Mouse (Mus musculus) retina, postnatal 7 days (tissue): Measurements from ENCODE around the gene Il10rb.
A peak's percentile ranks its signal among the peaks of the same experiment; 100 is the strongest.

Experiments
- DNase-seq: peaks from one replicate; pipeline ENCODE4 v3.0.0-alpha.2; 2012; ENCODE audit warnings: low read depth, low spot score

Gene Il10rb

DNA sequence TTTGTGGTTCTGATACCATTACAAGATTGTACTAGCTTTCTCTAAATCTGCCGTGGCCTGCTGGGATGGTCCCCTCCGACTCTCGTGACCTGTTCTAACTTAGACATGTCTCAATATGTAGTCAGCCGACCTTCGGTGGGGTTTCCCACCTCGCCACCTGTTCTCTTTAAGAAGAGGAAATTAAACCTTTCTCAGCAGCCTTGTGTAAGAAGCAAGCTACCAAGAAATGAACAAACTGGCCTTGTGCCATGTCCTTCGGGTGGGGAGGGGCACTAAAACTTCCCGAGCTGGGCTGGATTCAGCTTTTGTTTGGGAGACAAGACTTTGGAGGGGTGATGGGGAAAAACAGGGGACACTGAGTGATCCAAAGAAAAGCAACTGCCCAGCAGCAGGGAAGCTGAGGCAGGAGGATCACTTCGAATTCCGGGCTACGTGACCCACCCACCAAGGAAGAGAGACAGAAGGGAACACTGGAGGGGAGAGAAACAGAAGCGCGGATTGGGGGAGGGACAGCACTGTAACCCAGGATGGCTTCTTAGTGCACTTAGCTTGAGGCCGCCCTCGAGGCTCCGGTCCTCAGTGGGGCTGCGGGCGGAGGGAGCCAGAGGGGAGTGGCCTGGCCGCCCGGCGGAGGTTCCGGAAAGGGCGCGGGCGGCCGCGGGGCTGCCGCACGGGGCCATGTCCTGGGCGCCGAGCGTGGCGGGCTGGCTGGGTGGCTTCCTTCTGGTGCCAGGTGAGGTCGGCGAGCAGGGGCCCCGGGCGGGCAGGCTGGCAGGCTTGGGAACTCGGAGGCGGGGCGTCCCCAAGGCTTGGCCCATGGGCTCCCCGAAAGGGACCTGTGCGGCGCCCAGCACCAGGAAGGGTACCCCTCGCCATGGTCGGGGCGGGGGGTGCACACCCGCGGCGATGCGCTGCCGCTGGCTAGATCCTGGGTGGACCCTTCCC is at the start of gene Il10rb:
Gene Il10rb, plus strand, starts transcription at position 525 of the 945 bp plus-strand sequence.
- no peak for DNase-seq

GRCm38 (mm10) chr16:91356760-91357525 is 49.0 kb upstream of the Il10rb start:
- DNase-seq: no peak

DNA sequence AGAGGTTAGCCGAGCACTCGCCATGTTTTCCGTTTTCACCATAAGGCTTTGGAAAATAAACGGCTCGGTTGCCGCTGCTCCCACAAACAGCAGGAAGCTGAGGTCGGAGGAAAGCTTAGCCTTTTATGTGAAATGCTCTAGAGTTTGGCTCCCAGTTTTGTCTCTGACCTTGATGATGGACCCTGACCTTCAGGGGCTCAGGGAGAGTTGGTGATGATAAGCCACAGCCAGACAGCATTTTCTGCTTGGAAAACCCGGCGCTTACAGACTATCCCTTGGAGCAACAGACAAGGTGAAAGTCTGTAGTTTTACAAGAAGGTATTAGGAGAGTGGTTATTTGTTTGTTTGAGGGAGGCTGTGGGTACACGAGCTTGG is 48.5 kb upstream of the Il10rb start:
- DNase-seq: no peak

DNA sequence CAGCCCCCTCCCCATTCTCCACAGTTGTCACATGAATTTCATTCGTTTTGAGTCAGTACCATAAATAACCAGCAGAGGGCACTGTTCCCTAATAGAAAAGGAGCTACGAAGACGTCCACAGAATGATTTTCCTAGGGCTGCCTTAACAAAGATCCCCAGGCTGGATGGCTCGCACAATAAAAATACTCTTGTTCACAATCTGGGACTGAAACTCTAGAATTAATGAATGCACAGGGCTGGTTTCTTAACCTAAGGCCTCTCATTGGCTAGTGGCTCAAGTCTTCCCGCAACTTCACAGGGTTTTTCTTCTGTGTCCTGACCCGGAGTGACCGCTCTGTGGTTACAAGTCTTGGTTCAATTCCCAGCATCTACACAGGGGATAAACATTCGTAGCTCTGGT is 47.4 kb upstream of the Il10rb start:
- peak; percentile 76 for DNase-seq

DNA sequence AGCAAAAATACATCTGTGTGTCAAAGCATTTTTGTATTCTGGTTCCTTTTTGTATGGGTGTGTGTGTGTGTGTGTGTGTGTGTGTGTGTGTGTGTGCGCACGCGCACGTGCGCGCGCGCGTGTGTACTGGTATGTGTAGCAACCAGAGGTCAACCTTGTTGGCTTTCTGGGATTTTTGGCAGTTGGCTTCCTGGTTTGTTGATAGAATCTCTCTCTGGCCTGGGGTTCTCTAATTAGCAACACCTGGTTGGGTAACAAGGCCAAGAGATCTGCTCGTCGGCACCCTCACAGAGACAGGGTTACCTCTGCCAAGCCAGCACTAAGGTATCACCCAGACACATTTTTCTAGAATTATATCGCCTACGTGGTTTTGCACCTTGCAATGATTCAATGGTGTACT is 46.4 kb upstream of the Il10rb start:
- DNase-seq: no peak

GRCm38 (mm10) chr16:91360162-91360561 is 45.8 kb upstream of the Il10rb start:
- no peak for DNase-seq

GRCm38 (mm10) chr16:91362006-91362405 is 44.0 kb upstream of the Il10rb start:
- DNase-seq: no peak

- DNase-seq: no peak
Measured at GRCm38 (mm10) chr16:91362616-91363272, 43.2 kb upstream of the Il10rb start.

- no peak for DNase-seq
Measured at GRCm38 (mm10) chr16:91363483-91363882, 42.5 kb upstream of the Il10rb start.

- DNase-seq: no peak
Measured at GRCm38 (mm10) chr16:91366567-91366966, 39.4 kb upstream of the Il10rb start.

GRCm38 (mm10) chr16:91367066-91367465 is 38.9 kb upstream of the Il10rb start:
- no peak for DNase-seq

- peak; percentile 59 for DNase-seq
Measured at GRCm38 (mm10) chr16:91372577-91373472, 33.1 kb upstream of the Il10rb start, which contains the start of gene Ifnar2. TSS of gene Ifnar2 (plus strand) at chr16:91372783.

GRCm38 (mm10) chr16:91373473-91374252 is 32.3 kb upstream of the Il10rb start:
- DNase-seq: no peak

- DNase-seq: no peak
Measured at GRCm38 (mm10) chr16:91374253-91374634, 31.7 kb upstream of the Il10rb start.

DNA sequence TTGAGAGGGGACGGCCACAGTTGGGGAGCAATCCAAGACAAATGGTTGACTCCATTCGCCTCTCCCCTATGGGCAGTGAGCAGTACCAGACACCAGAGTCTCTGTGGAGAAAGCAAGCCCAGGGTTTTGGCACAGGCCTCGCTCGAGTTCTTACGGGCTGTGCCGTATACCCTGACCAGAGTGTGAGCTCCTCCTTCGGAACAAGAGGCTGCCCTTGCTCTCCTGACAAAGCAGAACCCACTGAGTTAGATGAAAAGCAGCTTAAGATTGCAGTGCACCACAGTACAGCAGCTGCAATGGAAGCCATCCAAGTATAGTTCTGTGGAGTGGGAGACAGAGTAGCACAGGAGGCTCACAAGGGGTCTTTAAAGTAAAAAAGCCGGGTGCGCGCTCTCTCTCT is 29.3 kb upstream of the Il10rb start:
- DNase-seq: no peak

DNA sequence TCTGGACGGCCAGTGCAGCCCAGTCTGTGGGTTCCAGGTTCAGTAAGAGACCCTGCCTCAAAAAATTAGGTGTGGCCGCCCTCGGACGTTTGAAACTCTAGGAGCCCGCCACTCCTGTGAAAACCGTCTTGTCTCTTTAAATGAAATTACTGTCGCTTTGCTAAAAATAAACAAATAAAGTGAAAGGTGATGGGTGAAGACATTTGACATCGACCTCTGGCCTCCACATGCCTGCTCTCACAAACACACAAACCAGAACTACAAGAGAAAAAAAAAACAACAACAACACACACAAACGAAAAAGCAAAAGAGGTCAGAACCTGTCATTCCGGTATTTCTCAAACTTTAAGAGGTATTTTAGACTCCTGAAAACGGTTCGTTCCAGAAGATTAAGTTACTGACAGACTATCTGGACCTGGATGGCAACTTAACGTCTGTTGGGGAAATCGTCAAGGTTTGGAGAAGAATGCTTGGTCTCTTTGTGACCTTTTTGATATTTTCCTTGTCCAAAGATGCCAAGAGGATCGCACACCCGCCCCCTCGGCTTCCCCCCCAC is 27.5 kb upstream of the Il10rb start:
- DNase-seq: no peak

DNA sequence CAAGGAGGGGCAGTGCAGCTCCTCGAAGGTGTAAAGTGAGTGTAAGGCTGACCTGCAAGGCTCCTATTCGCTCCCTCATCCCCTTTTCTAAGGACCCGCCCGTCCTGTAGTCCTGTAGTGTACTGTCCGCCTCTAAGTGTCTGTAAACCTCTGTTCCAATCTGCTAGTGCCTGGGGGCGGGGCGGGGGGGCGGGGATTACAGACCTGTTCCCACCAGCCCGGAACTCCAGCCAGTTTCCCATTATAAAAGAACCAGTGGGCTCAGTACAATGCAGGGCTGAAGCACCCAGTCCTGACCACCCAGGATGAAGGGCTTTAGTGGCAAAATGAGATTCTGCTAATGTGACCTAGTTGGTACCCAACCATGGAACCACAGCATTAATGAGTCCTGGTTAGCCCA is 27.0 kb upstream of the Il10rb start:
- no peak for DNase-seq

DNA sequence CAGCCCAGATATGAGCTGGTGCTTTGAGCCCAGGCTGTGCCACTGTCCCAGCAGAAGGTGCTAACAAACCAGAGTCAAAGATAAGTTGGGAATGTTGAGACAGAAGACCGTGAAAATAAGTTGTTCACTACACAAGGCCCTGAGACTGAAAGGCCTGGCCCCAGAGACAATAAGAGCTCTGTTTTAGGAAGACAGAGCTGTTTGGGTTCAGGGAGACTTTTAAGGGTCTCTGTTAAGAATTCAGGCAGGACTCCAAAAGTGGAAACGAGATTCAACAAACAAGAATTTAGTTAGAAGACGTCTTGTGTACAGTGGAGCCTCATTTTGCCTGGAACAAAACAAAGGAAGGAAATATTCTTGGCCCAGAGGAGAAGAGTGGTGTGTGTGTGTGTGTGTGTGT is 26.6 kb upstream of the Il10rb start:
- no peak for DNase-seq

GRCm38 (mm10) chr16:91380151-91380550 is 25.8 kb upstream of the Il10rb start:
- no peak for DNase-seq

DNA sequence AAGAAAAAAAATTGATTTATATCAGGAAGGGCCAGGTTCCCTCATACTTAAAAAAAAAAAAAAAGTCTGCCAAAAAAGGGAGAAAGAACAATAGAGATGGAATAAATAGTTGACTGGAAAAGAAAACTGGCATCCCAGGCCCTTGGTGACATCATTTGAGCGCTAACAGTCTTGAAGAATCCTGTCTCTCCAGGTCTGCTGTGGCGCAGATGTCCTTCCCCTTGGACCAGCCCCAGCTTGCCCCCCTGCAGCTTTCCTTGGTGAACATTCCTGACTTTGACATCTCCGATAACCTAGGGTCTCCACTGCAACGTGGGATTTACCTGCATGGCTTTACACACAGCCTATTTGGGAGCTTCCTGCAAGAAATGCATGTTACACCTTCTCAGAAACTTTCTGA is 24.4 kb upstream of the Il10rb start:
- DNase-seq: no peak
